Mouse (Mus musculus) stomach, postnatal 0 days (tissue): ENCODE measurements around the gene Trpm3. TPM values are rescaled to one million over a fixed set of nuclear protein-coding genes. Genes with fewer than 3 reads are reported as not detected.

Source experiments
- ATAC-seq: fragments of 200-750 bp; cut with Nextera tagmentation; 2 replicates; pipeline ENCODE4 v1.8.0; 2017; ENCODE audit not compliant: low FRiP score, low TSS enrichment
- DNase-seq: peaks from one replicate; pipeline ENCODE4 v3.0.0-alpha.2; 2016; ENCODE audit warnings: low spot score
- H3K27ac ChIP-seq: fragments of 300-500 bp; sonication (generic); replicated peaks from 2 replicates; pipeline ENCODE4 v1.5.1; 2014; ENCODE audit warnings: mild to moderate bottlenecking, control low read depth
- H3K27me3 ChIP-seq: fragments of 300-500 bp; sonication (generic); 2 replicates; pipeline ENCODE4 v1.6.1; 2014; ENCODE audit warnings: low read length; ENCODE audit not compliant: control insufficient read depth, insufficient read depth
- H3K36me3 ChIP-seq: fragments of 300-500 bp; sonication (generic); 2 replicates; pipeline ENCODE4 v1.6.1; 2014; ENCODE audit warnings: low read length, mixed read lengths; ENCODE audit not compliant: control insufficient read depth, insufficient read depth
- H3K4me1 ChIP-seq: fragments of 300-500 bp; sonication (generic); replicated peaks from 2 replicates; pipeline ENCODE4 v1.6.1; 2014; ENCODE audit warnings: antibody characterized with exemption; ENCODE audit not compliant: control insufficient read depth, insufficient read depth
- H3K4me2 ChIP-seq: fragments of 300-500 bp; sonication (generic); replicated peaks from 2 replicates; pipeline ENCODE4 v1.6.1; 2014; ENCODE audit warnings: low read depth, mild to moderate bottlenecking, control low read depth, moderate library complexity
- H3K4me3 ChIP-seq: fragments of 300-500 bp; sonication (generic); 2 replicates; pipeline ENCODE4 v1.5.1; 2014; ENCODE audit warnings: low read depth, low read length, control low read depth
- H3K9ac ChIP-seq: fragments of 300-500 bp; sonication (generic); 2 replicates; pipeline ENCODE4 v1.6.1; 2014; ENCODE audit warnings: mild to moderate bottlenecking, low read length, control low read depth, mixed read lengths
- H3K9me3 ChIP-seq: fragments of 300-500 bp; sonication (generic); 2 replicates; pipeline ENCODE4 v1.6.1; 2016; ENCODE audit warnings: low read length; ENCODE audit not compliant: control insufficient read depth
- CTCF ChIP-seq: IDR thresholded peaks from 2 replicates; pipeline ENCODE4 v1.5.1; 2016; ENCODE audit warnings: antibody characterized with exemption, low read depth, mild to moderate bottlenecking, moderate library complexity
- EP300 ChIP-seq: optimal IDR thresholded peaks from 2 replicates; pipeline ENCODE3; 2016; ENCODE audit warnings: antibody characterized with exemption
- WGBS: fragments of 180-500 bp; shearing (Covaris S2); extraction: QIAGEN DNeasy Blood & Tissue Kit; methylation state at CpG from one replicate; pipeline ENCODE4 v1.1.7; 2014; 5-methylcytosine and 5-hydroxymethylcytosine counted together
- polyA plus RNA-seq: library from polyadenylated mRNA; unstranded; fragments of >200 nt; fragmentation: Nextera tagmentation; extraction: Ambion mirVana; gene quantifications from 2 replicates; pipeline ENCODE4 v1.2.1, GENCODE M21; 2015

Gene Trpm3
- polyA plus RNA-seq, 1 experiment from 2014 or later = 0.33 TPM

GRCm38 (mm10) chr19:22292671-22293070 lies 153.8 kb downstream of the Trpm3 start:
- Histone ChIP-seq H3K9ac (no peak overlapping the region), H3K27ac (no peak overlapping the region), H3K27me3 (no peaks in the 10 kb centered on the region), H3K9me3 (no peaks in the 10 kb centered on the region), H3K4me1 (no peaks in the 10 kb centered on the region), H3K4me2 (no peak overlapping the region), H3K4me3 (no peak overlapping the region), H3K36me3 (no peaks in the 10 kb centered on the region)
- no peak for ATAC-seq
- no peak for DNase-seq
- WGBS = 81% methylated on average over 6 of the region's 6 CpGs
- TF ChIP-seq EP300 (no peak), CTCF (no peak)

GRCm38 (mm10) chr19:22300906-22301305 lies 162.1 kb downstream of the Trpm3 start:
- H3K36me3 ChIP-seq = no peaks in the 10 kb centered on the region
- H3K27ac ChIP-seq = no peak overlapping the region
- no peaks in the 10 kb centered on the region for H3K27me3 ChIP-seq
- TF ChIP-seq EP300 (no peak), CTCF (no peak; the same call in 1 of the 2 replicates)
- 53% methylated on average over 2 of the region's 2 CpGs for WGBS
- ATAC-seq (no peak), DNase-seq (no peak)
- no peak overlapping the region for H3K4me3 ChIP-seq
- no peak overlapping the region for H3K9ac ChIP-seq
- no peaks in the 10 kb centered on the region for H3K9me3 ChIP-seq
- H3K4me2 ChIP-seq = no peak overlapping the region
- H3K4me1 ChIP-seq = no peaks in the 10 kb centered on the region

- no peak for TF ChIP-seq CTCF
- no peak for TF ChIP-seq EP300
- H3K4me1 ChIP-seq = no peaks in the 10 kb centered on the region
- H3K27ac ChIP-seq = no peak overlapping the region
- H3K27me3 ChIP-seq = no peaks in the 10 kb centered on the region
- 40% methylated on average over 17 of the region's 17 CpGs for WGBS
- H3K36me3 ChIP-seq = no peaks in the 10 kb centered on the region
- H3K4me3 ChIP-seq = no peak overlapping the region
- ATAC-seq = no peak
- DNase-seq = no peak
- H3K9me3 ChIP-seq = no peaks in the 10 kb centered on the region
- no peak overlapping the region for H3K4me2 ChIP-seq
- no peak overlapping the region for H3K9ac ChIP-seq
These were observed 164.4 kb downstream of the Trpm3 start for GRCm38 (mm10) chr19:22303021-22303951.

- H3K36me3 ChIP-seq = no peaks in the 10 kb centered on the region
- H3K4me2 ChIP-seq = peak overlapping the region; percentile 48
- no peaks in the 10 kb centered on the region for H3K27me3 ChIP-seq
- ATAC-seq (0 out of 2 replicates have a peak, but pooled peaks have one; percentile 18), DNase-seq (peak; percentile 85)
- H3K9me3 ChIP-seq = no peaks in the 10 kb centered on the region
- H3K27ac ChIP-seq = no peak overlapping the region
- H3K4me3 ChIP-seq = peak overlapping the region; percentile 11; the same call in 1 of the 2 replicates
- WGBS = 4% methylated on average over 16 of the region's 18 CpGs
- peak; percentile 72 for TF ChIP-seq CTCF
- no peak for TF ChIP-seq EP300
- H3K4me1 ChIP-seq = no peaks in the 10 kb centered on the region
- H3K9ac ChIP-seq = no peak overlapping the region
These were observed 165.3 kb downstream of the Trpm3 start for GRCm38 (mm10) chr19:22303952-22304655.

GRCm38 (mm10) chr19:22308081-22308480 lies 169.2 kb downstream of the Trpm3 start:
- Histone ChIP-seq H3K36me3 (no peaks in the 10 kb centered on the region), H3K27me3 (no peaks in the 10 kb centered on the region), H3K4me1 (no peaks in the 10 kb centered on the region), H3K4me2 (no peak overlapping the region), H3K9ac (no peak overlapping the region), H3K4me3 (no peak overlapping the region), H3K27ac (no peak overlapping the region), H3K9me3 (no peaks in the 10 kb centered on the region)
- ATAC-seq = no peak
- WGBS = 93% methylated on average over 2 of the region's 2 CpGs
- no peak for DNase-seq
- TF ChIP-seq CTCF = no peak
- TF ChIP-seq EP300 = no peak

GRCm38 (mm10) chr19:22317306-22317705 lies 178.5 kb downstream of the Trpm3 start:
- no peak overlapping the region for H3K27ac ChIP-seq
- H3K9me3 ChIP-seq = no peaks in the 10 kb centered on the region
- H3K36me3 ChIP-seq = no peaks in the 10 kb centered on the region
- no peak overlapping the region for H3K4me3 ChIP-seq
- WGBS = 87% methylated on average over 4 of the region's 4 CpGs
- ATAC-seq (no peak), DNase-seq (no peak)
- TF ChIP-seq CTCF (no peak), EP300 (no peak)
- no peak overlapping the region for H3K4me2 ChIP-seq
- H3K4me1 ChIP-seq = no peaks in the 10 kb centered on the region
- no peak overlapping the region for H3K9ac ChIP-seq
- H3K27me3 ChIP-seq = no peaks in the 10 kb centered on the region
